Mouse (Mus musculus) liver, adult 2 months (tissue): Measurements from ENCODE around the gene Eml2. TPM values are rescaled to one million over a fixed set of nuclear protein-coding genes. Genes with fewer than 3 reads are reported as not detected.

ENCODE experiments used
- DNase-seq: peaks from one replicate; pipeline ENCODE4 v3.0.0-alpha.2; 2011; ENCODE audit warnings: low read depth, low spot score; ENCODE audit errors: extremely low read depth
- H3K27ac ChIP-seq: fragments of 200-500 bp; replicated peaks from 2 replicates; pipeline ENCODE4 v1.5.1; 2012; ENCODE audit warnings: low read depth, mild to moderate bottlenecking, control low read depth, inconsistent platforms, low read length; ENCODE audit not compliant: insufficient read depth
- H3K27me3 ChIP-seq: fragments of 200-500 bp; 2 replicates; pipeline ENCODE4 v1.6.1; 2012; ENCODE audit warnings: mild to moderate bottlenecking, moderate library complexity, low read length, inconsistent platforms; ENCODE audit not compliant: control insufficient read depth, insufficient read depth
- H3K36me3 ChIP-seq: fragments of 200-500 bp; 2 replicates; pipeline ENCODE4 v1.6.1; 2012; ENCODE audit warnings: low read length, inconsistent platforms; ENCODE audit not compliant: control insufficient read depth, insufficient read depth
- H3K4me1 ChIP-seq: fragments of 200-500 bp; 2 replicates; pipeline ENCODE4 v1.6.1; 2011; ENCODE audit warnings: low read length; ENCODE audit not compliant: control insufficient read depth, insufficient read depth
- H3K4me3 ChIP-seq: fragments of 200-500 bp; 2 replicates; pipeline ENCODE4 v1.5.1; 2011; ENCODE audit warnings: low read depth, mild to moderate bottlenecking, control low read depth, low read length, moderate library complexity; ENCODE audit not compliant: insufficient read depth
- H3K79me2 ChIP-seq: fragments of 200-500 bp; 2 replicates; pipeline ENCODE4 v1.6.1; 2012; ENCODE audit warnings: inconsistent platforms, mild to moderate bottlenecking, low read length, moderate library complexity; ENCODE audit not compliant: control insufficient read depth, insufficient read depth
- H3K9ac ChIP-seq: fragments of 200-500 bp; 2 replicates; pipeline ENCODE4 v1.6.1; 2012; ENCODE audit warnings: low read depth, mild to moderate bottlenecking, control low read depth, inconsistent platforms, low read length
- CTCF ChIP-seq: fragments of 200-500 bp; IDR thresholded peaks from 2 replicates; pipeline ENCODE4 v1.5.1; 2011; ENCODE audit warnings: low read depth, low read length, control low read depth
- POLR2A ChIP-seq: fragments of 200-500 bp; IDR thresholded peaks from 2 replicates; pipeline ENCODE4 v1.6.1; 2011; ENCODE audit warnings: low read length, control low read depth; ENCODE audit not compliant: insufficient read depth; ENCODE audit errors: extremely low read depth
- WGBS: fragments of 180-500 bp; shearing (Covaris S2); methylation state at CpG from one replicate; pipeline ENCODE4 v1.1.7; 2018; 5-methylcytosine and 5-hydroxymethylcytosine counted together
- polyA plus RNA-seq: library from polyadenylated mRNA; depleted of rRNA; stranded (reverse); fragments of >200 nt; gene quantifications from 2 replicates; pipeline ENCODE4 v1.2.3, GENCODE M21; 2012
- total RNA-seq: library from RNA; depleted of rRNA; stranded (reverse); fragments of >200 nt; gene quantifications from 2 replicates; pipeline ENCODE4 v1.2.3, GENCODE M21; 2014

Eml2 gene
- total and polyA plus RNA-seq, 2 experiments, result 9.8 to 12.2 TPM

DNA sequence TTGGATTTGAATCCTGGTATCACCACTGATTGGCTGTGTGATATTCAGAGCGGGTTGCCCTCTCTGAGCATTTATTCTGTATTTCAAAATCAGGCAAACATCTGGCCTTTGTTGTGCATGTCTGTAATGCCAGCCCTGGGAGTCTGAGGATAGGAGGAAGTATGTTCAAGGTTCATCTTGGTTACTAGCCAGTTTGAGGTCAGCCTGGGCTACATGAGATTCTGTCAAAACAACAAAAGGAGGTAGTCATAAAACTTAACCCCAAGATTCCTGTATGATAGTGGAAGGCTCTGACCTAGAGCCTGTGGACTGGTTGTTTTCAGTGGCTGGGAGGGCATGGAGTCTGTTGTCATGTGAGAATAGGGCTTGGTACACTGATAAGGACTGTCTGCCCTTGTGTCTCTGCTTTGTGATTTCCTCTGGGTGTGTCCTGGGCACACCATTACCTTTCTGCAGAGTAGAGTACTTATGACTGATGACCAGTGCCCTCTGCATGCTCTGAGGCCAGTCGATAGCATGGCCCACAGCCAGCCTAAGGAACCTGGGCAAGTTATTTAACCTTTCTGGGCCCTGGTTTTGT is 59.0 kb downstream of the Eml2 start:
- Histone ChIP-seq H3K9ac (0 out of 2 replicates have a peak overlapping the region, but pooled peaks have one; percentile 13), H3K27ac (peak overlapping the region; percentile 89), H3K79me2 (peaks cover 36% of the 10 kb centered on the region; the same call in 1 of the 2 replicates), H3K4me3 (no peak overlapping the region), H3K27me3 (no peaks in the 10 kb centered on the region), H3K4me1 (peaks cover 45% of the 10 kb centered on the region), H3K36me3 (no peaks in the 10 kb centered on the region)
- 24% methylated on average over 2 of the region's 2 CpGs for WGBS
- no peak for TF ChIP-seq CTCF
- no peak for TF ChIP-seq POLR2A
- DNase-seq, result peak; percentile 97

DNA sequence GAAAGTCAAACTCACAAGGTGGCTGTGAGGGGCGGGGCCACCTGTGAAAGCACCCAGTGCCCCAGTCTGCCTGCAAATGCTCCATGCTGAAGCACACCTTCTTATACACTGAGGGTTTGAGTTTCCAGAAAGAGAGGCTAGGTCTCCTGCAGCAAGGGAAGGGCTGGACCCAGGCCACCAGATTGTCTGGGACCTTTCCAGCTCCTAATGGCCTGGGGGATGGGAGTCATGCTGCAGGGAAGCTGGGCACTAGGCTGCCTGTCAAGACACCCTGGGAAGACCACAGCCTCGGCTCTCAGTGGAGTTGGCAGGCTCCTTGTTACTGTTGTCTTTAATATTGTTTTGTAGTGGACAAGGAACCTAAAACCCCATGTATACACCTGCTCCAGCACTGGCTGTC is 60.2 kb downstream of the Eml2 start:
- Histone ChIP-seq H3K4me1 (peaks cover 34% of the 10 kb centered on the region), H3K27me3 (no peaks in the 10 kb centered on the region), H3K9ac (peak overlapping the region; percentile 21; the same call in 1 of the 2 replicates), H3K4me3 (no peak overlapping the region), H3K79me2 (peaks cover 37% of the 10 kb centered on the region; the same call in 1 of the 2 replicates), H3K27ac (peak overlapping the region; percentile 89), H3K36me3 (no peaks in the 10 kb centered on the region)
- WGBS, result 63% methylated on average over 2 of the region's 2 CpGs
- DNase-seq, result peak; percentile 29
- no peak for TF ChIP-seq CTCF
- TF ChIP-seq POLR2A, result no peak

DNA sequence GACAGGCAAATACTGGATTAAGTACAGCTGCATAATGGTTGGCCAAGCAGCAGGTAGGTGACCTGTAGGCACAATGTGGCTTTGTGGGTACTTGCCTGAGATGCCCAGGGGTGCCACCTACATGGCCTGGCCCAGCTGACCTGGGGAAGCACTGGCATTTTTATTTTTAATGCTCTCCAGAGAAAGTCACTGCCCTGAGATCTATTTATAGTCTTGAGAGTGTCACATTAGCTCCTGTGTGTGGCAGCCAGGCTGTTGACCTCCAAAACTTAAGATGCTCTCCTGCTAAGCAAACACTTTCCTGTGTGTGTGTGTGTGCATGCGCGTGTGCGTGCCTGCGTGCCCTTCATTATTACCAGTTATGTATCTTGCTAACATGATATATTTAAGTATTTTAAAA is 62.1 kb downstream of the Eml2 start:
- Histone ChIP-seq H3K9ac (no peak overlapping the region), H3K4me3 (no peak overlapping the region), H3K4me1 (peaks cover 18% of the 10 kb centered on the region), H3K79me2 (peaks cover 25% of the 10 kb centered on the region; the same call in 1 of the 2 replicates), H3K36me3 (no peaks in the 10 kb centered on the region), H3K27me3 (no peaks in the 10 kb centered on the region), H3K27ac (no peak overlapping the region)
- TF ChIP-seq CTCF, result no peak
- TF ChIP-seq POLR2A, result no peak
- WGBS, result 86% methylated on average over 4 of the region's 4 CpGs
- no peak for DNase-seq

DNA sequence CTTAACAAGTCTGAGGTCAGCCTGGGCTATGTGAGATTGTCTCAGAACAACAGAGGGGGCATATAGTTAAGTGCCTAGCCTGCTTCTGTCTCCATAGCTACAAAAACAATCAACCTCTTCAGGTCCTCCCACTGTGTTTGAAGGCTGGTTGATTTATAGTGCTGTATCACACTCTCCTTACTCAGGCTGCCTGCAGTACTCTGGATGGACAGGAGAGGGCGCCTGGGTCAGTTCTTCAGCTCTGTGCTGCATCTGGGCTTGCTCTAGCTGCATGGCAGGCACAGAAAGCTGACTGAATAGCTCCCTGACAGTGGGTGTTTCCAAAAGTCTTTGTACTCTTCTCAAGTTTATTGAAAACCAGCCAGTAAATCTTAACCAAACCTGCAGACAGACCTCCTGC is 63.2 kb downstream of the Eml2 start:
- Histone ChIP-seq H3K79me2 (peaks cover 25% of the 10 kb centered on the region; the same call in 1 of the 2 replicates), H3K27ac (no peak overlapping the region), H3K9ac (no peak overlapping the region), H3K4me3 (no peak overlapping the region), H3K27me3 (no peaks in the 10 kb centered on the region), H3K4me1 (peaks cover 16% of the 10 kb centered on the region), H3K36me3 (no peaks in the 10 kb centered on the region)
- WGBS, result 0% methylated on average over 1 of the region's 1 CpGs
- peak; percentile 51 for DNase-seq
- TF ChIP-seq POLR2A, result no peak
- peak; percentile 95 for TF ChIP-seq CTCF

DNA sequence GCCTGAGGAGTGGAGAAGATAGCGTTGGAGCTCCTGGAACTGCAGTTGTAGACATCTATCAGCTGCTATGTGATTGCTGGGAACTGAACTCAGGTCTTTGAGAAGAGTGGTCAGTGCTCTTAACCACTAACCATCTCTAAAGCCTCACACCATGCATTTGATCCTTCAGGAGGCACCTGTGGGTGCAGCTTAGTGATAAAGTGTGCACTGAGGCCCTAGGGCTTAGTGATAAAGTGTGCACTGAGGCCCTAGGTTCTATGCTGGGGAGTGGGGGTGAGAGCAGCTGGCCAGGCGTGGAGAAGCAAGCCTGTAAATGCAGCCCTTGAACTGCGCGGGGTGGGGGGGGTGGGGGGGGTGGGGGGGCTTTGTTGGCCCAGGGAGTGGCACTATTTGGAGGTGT is 63.8 kb downstream of the Eml2 start:
- 81% methylated on average over 4 of the region's 4 CpGs for WGBS
- H3K4me1 ChIP-seq, result peaks cover 12% of the 10 kb centered on the region
- peaks cover 25% of the 10 kb centered on the region; the same call in 1 of the 2 replicates for H3K79me2 ChIP-seq
- TF ChIP-seq POLR2A (no peak), CTCF (no peak)
- H3K4me3 ChIP-seq, result no peak overlapping the region
- no peaks in the 10 kb centered on the region for H3K36me3 ChIP-seq
- H3K27ac ChIP-seq, result no peak overlapping the region
- DNase-seq, result no peak
- H3K9ac ChIP-seq, result no peak overlapping the region
- H3K27me3 ChIP-seq, result no peaks in the 10 kb centered on the region

DNA sequence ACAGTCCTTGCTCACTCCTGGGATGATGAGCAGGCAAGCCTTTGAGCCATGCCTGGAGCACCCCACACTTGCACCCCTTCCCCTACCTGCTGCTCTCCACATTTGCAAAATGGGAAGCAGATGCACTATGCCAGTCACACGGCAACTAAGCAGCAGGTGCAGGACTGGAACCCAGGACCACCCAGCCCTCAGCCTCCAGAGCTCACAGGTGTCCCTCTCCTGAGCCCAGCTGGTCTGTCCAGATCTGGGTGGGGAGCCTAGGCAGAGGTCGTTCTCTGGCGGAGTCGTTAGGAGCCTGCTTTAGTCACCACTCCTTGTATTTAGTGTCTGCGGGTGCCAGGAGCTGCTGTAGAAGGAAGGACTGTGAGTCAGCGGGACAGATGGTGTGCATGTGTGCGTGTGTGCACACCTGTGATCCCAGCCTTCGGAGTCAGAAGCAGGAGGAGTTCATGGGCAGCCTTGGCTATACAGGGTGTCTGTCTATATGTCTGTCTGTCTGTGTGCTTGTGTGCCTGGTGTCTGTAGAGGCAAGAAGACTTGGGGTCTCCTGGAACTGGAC is 64.8 kb downstream of the Eml2 start:
- Histone ChIP-seq H3K4me3 (no peak overlapping the region), H3K27me3 (no peaks in the 10 kb centered on the region), H3K79me2 (peaks cover 25% of the 10 kb centered on the region; the same call in 1 of the 2 replicates), H3K36me3 (peaks cover 5% of the 10 kb centered on the region), H3K27ac (no peak overlapping the region), H3K4me1 (peaks cover 8% of the 10 kb centered on the region), H3K9ac (no peak overlapping the region)
- DNase-seq, result no peak
- 98% methylated on average over 8 of the region's 8 CpGs for WGBS
- TF ChIP-seq CTCF, result no peak
- TF ChIP-seq POLR2A, result no peak
